Mouse (Mus musculus) inflammation-experienced regulatory T-cells (primary cell): ENCODE measurements around the gene Fat2. TPM values are rescaled to one million over a fixed set of nuclear protein-coding genes. Genes with fewer than 3 reads are reported as not detected.

Source experiments
- polyA plus RNA-seq, 2 experiments: library from polyadenylated mRNA; unstranded; fragments of 100-300 nt; shearing (Covaris generic); gene quantifications; one replicate each; pipeline ENCODE4 v1.2.1; 2017

Fat2 gene
- under 1 TPM; 0.05 to 0.70 TPM for polyA plus RNA-seq

GRCm38 (mm10) chr11:55336101-55336891 is at the start of gene Fat2:
Fat2 (minus strand) TSS chr11:55336564.

DNA sequence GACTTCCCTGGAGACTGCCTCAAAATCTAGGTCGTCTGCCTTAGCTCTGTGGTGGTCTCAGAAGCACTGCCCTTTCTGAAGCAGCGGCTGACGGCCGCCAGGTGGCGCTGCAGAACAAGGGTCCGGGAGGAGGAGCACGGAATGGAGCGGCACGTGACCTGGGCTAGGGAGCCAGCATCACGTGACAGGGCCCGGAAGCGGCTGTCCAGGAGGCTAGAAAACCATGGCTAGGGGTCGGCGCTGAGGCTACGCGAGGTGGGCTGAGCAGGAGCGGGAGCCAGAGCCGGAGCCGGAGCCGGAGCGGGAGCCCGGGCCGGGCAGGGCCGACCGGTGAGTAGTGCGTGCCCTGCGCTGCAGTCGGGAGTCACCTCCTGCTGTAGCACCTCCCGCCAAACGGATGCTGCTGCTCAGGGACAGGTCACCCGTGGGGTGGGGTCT is 132.2 kb downstream of the Fat2 start, which contains the start of gene Slc36a1:
TSS of gene Slc36a1 (plus strand) at position 192 of the 438 bp plus-strand sequence.

Other genes starting within 250 kb of the Fat2 start
- 10 to 100 TPM; 89.4 to 97.1 TPM for gene Gm2a, start 238.4 kb downstream of the Fat2 start, polyA plus RNA-seq
- gene Slc36a3, start 184.9 kb downstream of the Fat2 start, polyA plus RNA-seq: under 1 TPM; 0.78 to 0.84 TPM
- gene Slc36a2, start 151.5 kb downstream of the Fat2 start, polyA plus RNA-seq: 1 to 10 TPM in 1 of 2 experiments, under 1 TPM in 1; 0.46 to 2.5 TPM
- 1 to 10 TPM; 1.7 to 4.1 TPM for gene Slc36a1, start 132.2 kb downstream of the Fat2 start, polyA plus RNA-seq
- gene Sparc, start 86.6 kb upstream of the Fat2 start, polyA plus RNA-seq: 1 to 10 TPM in 1 of 2 experiments, under 1 TPM in 1; 0.43 to 2.3 TPM
- 100 to 1,000 TPM; 165 to 176 TPM for gene Atox1, start 124.7 kb upstream of the Fat2 start, polyA plus RNA-seq
- gene G3bp1, start 133.1 kb upstream of the Fat2 start, polyA plus RNA-seq: 100 to 1,000 TPM; 129 to 139 TPM